Mouse (Mus musculus) limb, embryonic 11.5 days (tissue): Measurements from ENCODE around the gene Sike1. TPM values are rescaled to one million over a fixed set of nuclear protein-coding genes. Genes with fewer than 3 reads are reported as not detected.

Experiments used
- ATAC-seq: fragments of 200-750 bp; cut with Nextera tagmentation; 2 replicates; pipeline ENCODE4 v1.8.0; 2017; ENCODE audit warnings: low read depth; ENCODE audit not compliant: insufficient number of reproducible peaks, low FRiP score, low TSS enrichment
- DNase-seq: peaks from one replicate; pipeline ENCODE4 v3.0.0-alpha.2; 2015; ENCODE audit warnings: low spot score
- H3K27ac ChIP-seq: fragments of 300-500 bp; sonication (generic); replicated peaks from 2 replicates; pipeline ENCODE4 v1.5.1; 2014; ENCODE audit warnings: low read depth, mild to moderate bottlenecking, low read length
- H3K27me3 ChIP-seq: fragments of 300-500 bp; sonication (generic); 2 replicates; pipeline ENCODE4 v1.6.1; 2014; ENCODE audit warnings: mild to moderate bottlenecking, low read length, mixed read lengths; ENCODE audit not compliant: control insufficient read depth, insufficient read depth
- H3K36me3 ChIP-seq: fragments of 300-500 bp; sonication (generic); 2 replicates; pipeline ENCODE4 v1.6.1; 2014; ENCODE audit warnings: mild to moderate bottlenecking, low read length, moderate library complexity, mixed read lengths; ENCODE audit not compliant: control insufficient read depth, insufficient read depth
- H3K4me1 ChIP-seq: fragments of 300-500 bp; sonication (generic); 2 replicates; pipeline ENCODE4 v1.6.1; 2014; ENCODE audit warnings: low read length, mixed read lengths; ENCODE audit not compliant: control insufficient read depth, insufficient read depth
- H3K4me2 ChIP-seq: fragments of 300-500 bp; sonication (generic); 2 replicates; pipeline ENCODE4 v1.6.1; 2014; ENCODE audit warnings: low read depth, mild to moderate bottlenecking, moderate library complexity; ENCODE audit not compliant: severe bottlenecking
- H3K4me3 ChIP-seq: fragments of 300-500 bp; sonication (generic); 2 replicates; pipeline ENCODE4 v1.5.1; 2014; ENCODE audit warnings: low read depth, low read length
- H3K9ac ChIP-seq: fragments of 300-500 bp; sonication (generic); 2 replicates; pipeline ENCODE4 v1.6.1; 2014; ENCODE audit warnings: mild to moderate bottlenecking, low read length
- H3K9me3 ChIP-seq: fragments of 300-500 bp; sonication (generic); 2 replicates; pipeline ENCODE4 v1.6.1; 2016; ENCODE audit warnings: low read length; ENCODE audit not compliant: control insufficient read depth
- whole genome bisulfite sequencing: fragments of 180-500 bp; shearing (Covaris S2); extraction: QIAGEN DNeasy Blood & Tissue Kit; methylation state at CpG from one replicate; pipeline ENCODE4 v1.1.7; 2014; 5-methylcytosine and 5-hydroxymethylcytosine counted together
- polyA plus RNA-seq: library from polyadenylated mRNA; unstranded; fragments of >200 nt; fragmentation: Nextera tagmentation; extraction: Ambion mirVana; gene quantifications from 2 replicates; pipeline ENCODE4 v1.2.1, GENCODE M21; 2014

Sike1 gene
- 57.8 and 64.6 TPM in 2 replicates for polyA plus RNA-seq

- Histone ChIP-seq H3K4me2 (peak within 1 kb of the TSS; percentile 75), H3K4me1 (0 out of 2 replicates have a peak, but pooled peaks cover 2% of the 10 kb centered on the region), H3K4me3 (peak within 1 kb of the TSS; percentile 71), H3K27ac (peak within 1 kb of the TSS; percentile 75; the same call in 1 of the 2 replicates), H3K36me3 (peaks cover 6% of the 10 kb centered on the region; the same call in 1 of the 2 replicates), H3K9me3 (no peaks in the 10 kb centered on the region), H3K9ac (peak within 1 kb of the TSS; percentile 78), H3K27me3 (no peaks in the 10 kb centered on the region)
- WGBS: under 1% methylated on average over 60 of the region's 60 CpGs
- peak; percentile 96 for ATAC-seq
- DNase-seq: peak; percentile 93
These were observed at the start of gene Sike1 for GRCm38 (mm10) chr3:102995605-102996321. TSS of gene Sike1 (plus strand) at chr3:102995708.

- no peak for ATAC-seq
- no peaks in the 10 kb centered on the region for H3K9me3 ChIP-seq
- no peak for DNase-seq
- H3K27me3 ChIP-seq: no peaks in the 10 kb centered on the region
- H3K9ac ChIP-seq: no peak overlapping the region
- no peak overlapping the region for H3K27ac ChIP-seq
- H3K36me3 ChIP-seq: no peaks in the 10 kb centered on the region
- 93% methylated on average over 3 of the region's 3 CpGs for WGBS
- no peaks in the 10 kb centered on the region for H3K4me1 ChIP-seq
- no peak overlapping the region for H3K4me2 ChIP-seq
- no peak overlapping the region for H3K4me3 ChIP-seq
These were observed 49.2 kb upstream of the Sike1 start for GRCm38 (mm10) chr3:102946312-102946711.

GRCm38 (mm10) chr3:102946861-102947260 lies 48.6 kb upstream of the Sike1 start:
- H3K4me1 ChIP-seq: no peaks in the 10 kb centered on the region
- H3K4me2 ChIP-seq: no peak overlapping the region
- no peaks in the 10 kb centered on the region for H3K9me3 ChIP-seq
- H3K9ac ChIP-seq: no peak overlapping the region
- DNase-seq (no peak), ATAC-seq (no peak)
- no peak overlapping the region for H3K27ac ChIP-seq
- no peak overlapping the region for H3K4me3 ChIP-seq
- WGBS: 67% methylated on average over 5 of the region's 5 CpGs
- no peaks in the 10 kb centered on the region for H3K36me3 ChIP-seq
- H3K27me3 ChIP-seq: no peaks in the 10 kb centered on the region

GRCm38 (mm10) chr3:102954476-102954875 lies 41.0 kb upstream of the Sike1 start:
- Histone ChIP-seq H3K27ac (no peak overlapping the region), H3K4me1 (no peaks in the 10 kb centered on the region), H3K9ac (no peak overlapping the region), H3K36me3 (no peaks in the 10 kb centered on the region), H3K4me3 (no peak overlapping the region), H3K4me2 (no peak overlapping the region), H3K27me3 (no peaks in the 10 kb centered on the region), H3K9me3 (no peaks in the 10 kb centered on the region)
- DNase-seq (no peak), ATAC-seq (no peak)
- WGBS: 92% methylated on average over 12 of the region's 12 CpGs

- Histone ChIP-seq H3K36me3 (no peaks in the 10 kb centered on the region), H3K4me3 (no peak overlapping the region), H3K27ac (no peak overlapping the region), H3K27me3 (no peaks in the 10 kb centered on the region), H3K9me3 (no peaks in the 10 kb centered on the region), H3K4me2 (no peak overlapping the region), H3K9ac (no peak overlapping the region), H3K4me1 (no peaks in the 10 kb centered on the region)
- WGBS: 82% methylated on average over 3 of the region's 3 CpGs
- DNase-seq: no peak
- ATAC-seq: no peak
These were observed 40.4 kb upstream of the Sike1 start for GRCm38 (mm10) chr3:102955143-102955542.

DNA sequence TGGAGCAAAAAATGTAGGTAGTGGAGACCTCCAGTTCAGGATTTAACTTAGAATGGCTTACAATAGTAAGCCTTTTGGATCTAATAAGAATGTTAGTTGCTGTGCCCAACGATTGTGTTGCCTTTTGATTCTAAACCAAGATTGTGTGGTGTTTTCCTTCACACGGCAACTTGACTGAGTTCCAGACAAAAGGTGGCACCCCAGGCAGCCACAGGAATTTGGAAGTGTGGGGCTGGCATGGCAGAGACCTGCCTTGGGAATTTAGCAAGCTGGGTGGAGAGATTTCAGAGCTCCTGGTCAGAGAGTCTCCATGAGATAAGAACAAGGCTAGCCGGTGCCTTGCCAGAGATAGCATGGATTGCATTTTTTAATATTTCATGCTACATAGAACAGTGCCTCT lies 39.9 kb upstream of the Sike1 start:
- WGBS: 62% methylated on average over 3 of the region's 3 CpGs
- Histone ChIP-seq H3K9ac (no peak overlapping the region), H3K9me3 (no peaks in the 10 kb centered on the region), H3K4me2 (no peak overlapping the region), H3K27me3 (no peaks in the 10 kb centered on the region), H3K4me3 (no peak overlapping the region), H3K36me3 (no peaks in the 10 kb centered on the region), H3K27ac (no peak overlapping the region), H3K4me1 (no peaks in the 10 kb centered on the region)
- ATAC-seq (no peak), DNase-seq (no peak)

DNA sequence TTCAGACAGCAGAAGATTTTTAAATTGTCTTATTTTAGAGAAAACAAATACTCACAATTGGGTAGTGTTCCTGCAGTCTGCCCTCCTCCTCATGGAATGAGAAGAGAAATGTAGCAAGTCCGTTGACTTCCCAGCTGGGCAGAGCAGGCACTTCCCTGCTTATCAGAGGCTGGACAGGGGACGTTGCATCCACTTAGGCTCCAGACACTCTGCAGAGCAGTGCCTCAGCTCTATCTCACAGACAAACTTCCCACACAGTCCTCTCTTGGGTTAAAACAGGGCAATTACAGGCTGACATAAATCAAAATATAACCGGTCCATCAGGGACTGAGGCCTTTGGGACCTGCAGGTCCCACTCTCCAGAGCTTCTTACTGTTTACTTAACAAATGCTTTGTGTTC lies 31.5 kb upstream of the Sike1 start, which contains the start of gene Nr1h5:
Gene Nr1h5, minus strand, starts transcription at position 101 of the 400 bp plus-strand sequence.
- H3K27ac ChIP-seq: no peak within 1 kb of the TSS
- H3K27me3 ChIP-seq: no peaks in the 10 kb centered on the region
- no peaks in the 10 kb centered on the region for H3K36me3 ChIP-seq
- no peak within 1 kb of the TSS for H3K4me3 ChIP-seq
- no peaks in the 10 kb centered on the region for H3K9me3 ChIP-seq
- H3K4me1 ChIP-seq: no peaks in the 10 kb centered on the region
- DNase-seq (no peak), ATAC-seq (no peak)
- no peak within 1 kb of the TSS for H3K4me2 ChIP-seq
- 17% methylated on average over 3 of the region's 3 CpGs for WGBS
- no peak within 1 kb of the TSS for H3K9ac ChIP-seq

GRCm38 (mm10) chr3:102970067-102970466 lies 25.4 kb upstream of the Sike1 start:
- DNase-seq (no peak), ATAC-seq (no peak)
- H3K27me3 ChIP-seq: no peaks in the 10 kb centered on the region
- H3K4me2 ChIP-seq: no peak overlapping the region
- H3K4me1 ChIP-seq: no peaks in the 10 kb centered on the region
- H3K9me3 ChIP-seq: no peaks in the 10 kb centered on the region
- no peaks in the 10 kb centered on the region for H3K36me3 ChIP-seq
- H3K4me3 ChIP-seq: no peak overlapping the region
- no peak overlapping the region for H3K27ac ChIP-seq
- WGBS: 83% methylated on average over 9 of the region's 9 CpGs
- H3K9ac ChIP-seq: no peak overlapping the region
